ENCODE assay signal across 11 mouse cellular contexts in the genomic region with DNA sequence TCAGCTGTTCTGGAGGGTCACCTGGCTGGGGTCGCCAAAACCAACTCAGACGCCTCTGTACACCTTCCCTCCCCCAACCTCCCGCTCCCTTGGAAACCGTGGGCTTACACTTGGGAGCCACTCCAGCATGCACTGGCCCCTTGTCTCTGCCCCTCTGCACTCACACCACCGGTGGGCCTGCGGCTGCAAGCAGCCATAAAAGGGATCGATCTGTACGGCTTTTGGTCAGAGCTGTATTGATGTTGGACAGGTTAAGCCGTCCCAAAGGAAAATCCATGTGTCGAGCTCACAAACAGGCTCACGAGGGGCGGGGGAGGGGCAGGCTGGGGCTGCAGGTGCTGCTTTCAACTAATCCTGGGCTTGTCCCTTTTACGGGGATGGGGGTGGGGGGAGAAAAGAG. TPM values are rescaled to one million over a fixed set of nuclear protein-coding genes. Genes with fewer than 3 reads are reported as not detected.
A peak's percentile ranks its signal among the peaks of the same experiment; 100 is the strongest.
DNase-seq lines count a peak whose midpoint lies in the region; ATAC-seq and TF ChIP-seq lines count a peak whose summit lies in the region.
"Had no signal": no experiment of that assay in that cellular context is flagged by ENCODE, and none has a peak within 500 bp of the region (broad histone marks: within the 10 kb centered on the region; RNA-seq: fewer than 3 reads in every experiment).

No protein-coding gene starts in this region.

- peak overlapping the region; percentile 24; the same call in 1 of the 2 replicates for H3K4me2 ChIP-seq in heart, postnatal 0 days (ENCODE audit: low read depth, low read length)
- H3K4me2 ChIP-seq in midbrain, embryonic 14.5 days (ENCODE audit: low read length) = peak overlapping the region; percentile 21

- no peak for TF ChIP-seq EP300 in heart, postnatal 0 days (IDR thresholded peaks at IDR 0.05; ENCODE audit: low read depth)

- peaks cover 58% of the 10 kb centered on the region for H3K4me1 ChIP-seq in heart, postnatal 0 days (ENCODE audit: control insufficient read depth, insufficient read depth)
- H3K4me1 ChIP-seq in embryonic facial prominence, embryonic 10.5 days = peaks cover 96% of the 10 kb centered on the region
- peaks cover 73% of the 10 kb centered on the region for H3K4me1 ChIP-seq in midbrain, embryonic 14.5 days (ENCODE audit: control insufficient read depth, insufficient read depth, low read length)

- no peak overlapping the region; the same call in 1 of the 2 replicates for H3K9ac ChIP-seq in heart, postnatal 0 days (replicated peaks; ENCODE audit: low read depth, low read length)
- H3K9ac ChIP-seq in midbrain, embryonic 14.5 days (replicated peaks; ENCODE audit: low read length) = no peak overlapping the region

- DNase-seq in heart, postnatal 0 days (ENCODE audit: low spot score) = no peak
- no peak for DNase-seq in heart, adult 11 months
- DNase-seq in embryonic facial prominence, embryonic 10.5 days (ENCODE audit: low spot score) = no peak
- DNase-seq in induced T-regulatory cell, adult 2 months (ENCODE audit: low read depth) = peak; percentile 22
- DNase-seq in midbrain, embryonic 14.5 days = peak; percentile 47
- no peak for DNase-seq in left cerebral cortex, postnatal 36 days (ENCODE audit: low spot score in 2 of 2)
- no peak for DNase-seq in urinary bladder, postnatal 10 days (ENCODE audit: low spot score)
- DNase-seq in Muller cell, postnatal 12 days (ENCODE audit: inconsistent ontology term) = no peak
- DNase-seq: right cerebral cortex, adult 18-20 months had no signal

- no peaks in the 10 kb centered on the region for H3K36me3 ChIP-seq in heart, postnatal 0 days (replicated peaks; ENCODE audit: control insufficient read depth, insufficient read depth, low read length)
- no peaks in the 10 kb centered on the region for H3K36me3 ChIP-seq in embryonic facial prominence, embryonic 10.5 days (replicated peaks)
- H3K36me3 ChIP-seq in midbrain, embryonic 14.5 days (ENCODE audit: control insufficient read depth, insufficient read depth, low read length) = no peaks in the 10 kb centered on the region

- no peak overlapping the region for H3K4me3 ChIP-seq in heart, postnatal 0 days (ENCODE audit: low read depth, low read length)
- H3K4me3 ChIP-seq in embryonic facial prominence, embryonic 10.5 days = 0 out of 2 replicates have a peak overlapping the region, but pooled peaks have one; percentile 25
- H3K4me3 ChIP-seq in midbrain, embryonic 14.5 days (replicated peaks; ENCODE audit: low read depth, low read length) = no peak overlapping the region

- no peak for ATAC-seq in heart, postnatal 0 days (ENCODE audit: insufficient read depth, low read depth)
- no peak for ATAC-seq in midbrain, embryonic 14.5 days (ENCODE audit: low FRiP score, low TSS enrichment)

- peak overlapping the region; percentile 89 for H3K27ac ChIP-seq in heart, postnatal 0 days (ENCODE audit: low read depth)
- H3K27ac ChIP-seq in embryonic facial prominence, embryonic 10.5 days (replicated peaks) = no peak overlapping the region; the same call in 1 of the 2 replicates
- peak overlapping the region; percentile 41; the same call in 1 of the 2 replicates for H3K27ac ChIP-seq in midbrain, embryonic 14.5 days (replicated peaks; ENCODE audit: low read depth, low read length)
- H3K27ac ChIP-seq: macrophage had no signal

- TF ChIP-seq CTCF in heart, postnatal 0 days (IDR thresholded peaks at IDR 0.05; ENCODE audit: low read depth) = no peak

- intact Hi-C loops in left cerebral cortex, postnatal 36 days (cut with DNase I) = no loop called here

- WGBS in heart, postnatal 0 days = 36% methylated on average over 13 of the region's 13 CpGs
- 28% methylated on average over 13 of the region's 13 CpGs for WGBS in embryonic facial prominence, embryonic 10.5 days
- 11% methylated on average over 13 of the region's 13 CpGs for WGBS in midbrain, embryonic 14.5 days

- H3K9me3 ChIP-seq in heart, postnatal 0 days (replicated peaks; ENCODE audit: control insufficient read depth, low read length) = no peaks in the 10 kb centered on the region
- H3K9me3 ChIP-seq in embryonic facial prominence, embryonic 10.5 days = no peaks in the 10 kb centered on the region
- no peaks in the 10 kb centered on the region for H3K9me3 ChIP-seq in midbrain, embryonic 14.5 days (ENCODE audit: control insufficient read depth, low read length)
- H3K9me3 ChIP-seq: G1E had no signal

- no peaks in the 10 kb centered on the region for H3K27me3 ChIP-seq in heart, postnatal 0 days (ENCODE audit: control insufficient read depth, insufficient read depth, low read length)
- peaks cover 26% of the 10 kb centered on the region for H3K27me3 ChIP-seq in embryonic facial prominence, embryonic 10.5 days (replicated peaks; ENCODE audit: low read depth, poor library complexity, severe bottlenecking)
- H3K27me3 ChIP-seq in midbrain, embryonic 14.5 days (ENCODE audit: control insufficient read depth, insufficient read depth, low read length) = no peaks in the 10 kb centered on the region

RNA-seq across cellular contexts. Expression of a gene that starts 46.1 kb away (rescaled TPM):
- 29.8 and 52.1 TPM in 2 replicates for total RNA-seq in heart, postnatal 0 days (2014; rRNA removed; ENCODE audit: low replicate concordance)
- polyA plus RNA-seq in heart, postnatal 0 days (2015; fragmentation: Nextera tagmentation; extraction: Ambion mirVana) = 19.3 and 23.8 TPM in 2 replicates
- 156 TPM in 2 replicates for polyA plus RNA-seq in embryonic facial prominence, embryonic 10.5 days (2016; fragmentation: Nextera tagmentation; extraction: Ambion mirVana)
- polyA plus RNA-seq in midbrain, embryonic 14.5 days (2014; fragmentation: Nextera tagmentation; extraction: Ambion mirVana) = 15.5 and 23.7 TPM in 2 replicates
- 1 to 10 TPM in 1 of 2 experiments, under 1 TPM in 1; 0.74 to 1.8 TPM for total RNA-seq in left cerebral cortex, postnatal 36 days (2021)

Comparison
In these comparisons a context has a peak if more than half of its experiments do, and no peak if none do; other contexts are left out.
1. DNase-seq: peak in induced T-regulatory cell, adult 2 months (single experiment) and midbrain, embryonic 14.5 days (single experiment); none in heart, postnatal 0 days (single experiment), heart, adult 11 months (single experiment), embryonic facial prominence, embryonic 10.5 days (single experiment), left cerebral cortex, postnatal 36 days (0 of 2), urinary bladder, postnatal 10 days (single experiment) and Muller cell, postnatal 12 days (single experiment).